Mouse (Mus musculus) gastrocnemius, postnatal 4 days (tissue): Measurements from ENCODE around the gene Tle1. TPM values are rescaled to one million over a fixed set of nuclear protein-coding genes. Genes with fewer than 3 reads are reported as not detected.

Source experiments
- DNase-seq, 2 experiments: peaks; one replicate each; pipeline ENCODE4 v3.0.0; 2021 to 2022; ENCODE audit warnings: low spot score in 2 of 2, mixed read lengths in 2 of 2
- long read RNA-seq, 2 experiments: library from polyadenylated mRNA; stranded (forward); transcript quantifications; one replicate each; pipeline ENCODE4 v2.0.0; 2021
- total RNA-seq, 2 experiments: library from RNA; stranded (reverse); gene quantifications; 2 replicates each; pipeline ENCODE4 v1.2.3; 2021

The Tle1 gene
- 10 to 100 TPM; 36.9 to 42.4 TPM for total RNA-seq
- long read RNA-seq, experiment 1, transcript Tle1-205 (7 exons, 2,067 nt), result major isoform, 29 of 57 reads
- long read RNA-seq, experiment 1, partial matches to known transcripts, result 17 of 57 reads
- long read RNA-seq, experiment 1, other reads (novel, unspliced or antisense), result 11 of 57 reads
- long read RNA-seq, experiment 2, transcript Tle1-205 (7 exons, 2,067 nt), result major isoform, 37 of 81 reads
- long read RNA-seq, experiment 2, partial matches to known transcripts, result 21 of 81 reads
- long read RNA-seq, experiment 2, other reads (novel, unspliced or antisense), result 22 of 81 reads

GRCm38 (mm10) chr4:72200559-72201409 lies at the start of gene Tle1:
Tle1 (minus strand) TSS chr4:72200919.
- peak; percentile 98 to 99 for DNase-seq

- DNase-seq, result no peak
Observed at GRCm38 (mm10) chr4:72233584-72234219, 33.0 kb upstream of the Tle1 start.

- no peak for DNase-seq
Observed at GRCm38 (mm10) chr4:72232206-72232605, 31.5 kb upstream of the Tle1 start.

- no peak for DNase-seq
Observed at GRCm38 (mm10) chr4:72230832-72231231, 30.1 kb upstream of the Tle1 start.

GRCm38 (mm10) chr4:72221629-72222028 lies 20.9 kb upstream of the Tle1 start:
- DNase-seq, result no peak

GRCm38 (mm10) chr4:72204420-72205045 lies 3.8 kb upstream of the Tle1 start:
- no peak for DNase-seq

GRCm38 (mm10) chr4:72201521-72201991 lies 837 bp upstream of the Tle1 start:
- no peak for DNase-seq

GRCm38 (mm10) chr4:72199571-72200558 lies 854 bp downstream of the Tle1 start:
- DNase-seq, result peak; percentile 43 to 67

GRCm38 (mm10) chr4:72198877-72199411 lies 1.8 kb downstream of the Tle1 start:
- peak; percentile 48 to 71 for DNase-seq

- DNase-seq, result no peak
Observed at GRCm38 (mm10) chr4:72197888-72198605, 2.7 kb downstream of the Tle1 start.

GRCm38 (mm10) chr4:72195116-72195835 lies 5.4 kb downstream of the Tle1 start:
- no peak for DNase-seq

GRCm38 (mm10) chr4:72193276-72193675 lies 7.4 kb downstream of the Tle1 start:
- no peak for DNase-seq

GRCm38 (mm10) chr4:72184476-72184875 lies 16.2 kb downstream of the Tle1 start:
- DNase-seq, result no peak

GRCm38 (mm10) chr4:72182343-72182988 lies 18.3 kb downstream of the Tle1 start:
- DNase-seq, result no peak

GRCm38 (mm10) chr4:72175943-72176342 lies 24.8 kb downstream of the Tle1 start:
- no peak for DNase-seq

- DNase-seq, result no peak
Observed at GRCm38 (mm10) chr4:72168267-72168666, 32.5 kb downstream of the Tle1 start.

- DNase-seq, result no peak
Observed at GRCm38 (mm10) chr4:72167761-72168229, 32.9 kb downstream of the Tle1 start.

GRCm38 (mm10) chr4:72167171-72167570 lies 33.5 kb downstream of the Tle1 start:
- no peak for DNase-seq
